Mouse (Mus musculus): ENCODE measurements around the gene Zkscan8.

GRCm38 (mm10) chr13:21472427-21472826, 58.5 kb downstream of the Zkscan8 start:
- no peak for TF ChIP-seq CTCF (IDR thresholded peaks at IDR 0.05; ENCODE audit: low read depth, low read length)
- TF ChIP-seq POLR2A (IDR thresholded peaks at IDR 0.05; ENCODE audit: borderline replicate concordance, low read depth, low read length) = no peak
